Mouse (Mus musculus) thymus, postnatal 14 days (tissue): ENCODE results near the gene Kdsr.
"Not testable (repeated sequence)": the region's sequence is repeated elsewhere in the genome, so short reads cannot be mapped to it uniquely, and the experiment has no call there.

Source experiments
- DNase-seq: peaks from one replicate; pipeline ENCODE4 v3.0.0; 2021

Gene Kdsr

GRCm38 (mm10) chr1:106738092-106738491, 21.4 kb downstream of the Kdsr start:
- DNase-seq = peak; percentile 78

GRCm38 (mm10) chr1:106736211-106736610, 23.3 kb downstream of the Kdsr start:
- no peak for DNase-seq

- DNase-seq = peak; percentile 59
These were observed 23.9 kb downstream of the Kdsr start for GRCm38 (mm10) chr1:106735586-106735985.

GRCm38 (mm10) chr1:106722061-106722460, 37.5 kb downstream of the Kdsr start:
- no peak for DNase-seq

GRCm38 (mm10) chr1:106717736-106718135, 41.8 kb downstream of the Kdsr start:
- not testable (repeated sequence) for DNase-seq

- peak; percentile 84 for DNase-seq
These were observed 42.4 kb downstream of the Kdsr start for GRCm38 (mm10) chr1:106717071-106717601.

- no peak for DNase-seq
These were observed 43.4 kb downstream of the Kdsr start for GRCm38 (mm10) chr1:106716141-106716540.

GRCm38 (mm10) chr1:106715111-106716083, 44.1 kb downstream of the Kdsr start:
- DNase-seq = no peak

- DNase-seq = no peak
These were observed 45.0 kb downstream of the Kdsr start for GRCm38 (mm10) chr1:106714530-106714981.

GRCm38 (mm10) chr1:106713621-106714529, 45.7 kb downstream of the Kdsr start, which contains the start of gene Bcl2:
Gene Bcl2, minus strand, starts transcription at chr1:106714274.
- peak; percentile 87 for DNase-seq

- DNase-seq = peak; percentile 73
These were observed 47.2 kb downstream of the Kdsr start for GRCm38 (mm10) chr1:106712330-106712729.

GRCm38 (mm10) chr1:106711356-106712125, 48.0 kb downstream of the Kdsr start:
- DNase-seq = no peak

- DNase-seq = no peak
These were observed 49.3 kb downstream of the Kdsr start for GRCm38 (mm10) chr1:106710202-106710601.

GRCm38 (mm10) chr1:106707036-106707880, 52.3 kb downstream of the Kdsr start:
- DNase-seq = no peak

- no peak for DNase-seq
These were observed 56.3 kb downstream of the Kdsr start for GRCm38 (mm10) chr1:106703183-106703582.

GRCm38 (mm10) chr1:106702471-106703175, 56.9 kb downstream of the Kdsr start:
- no peak for DNase-seq

- no peak for DNase-seq
These were observed 58.9 kb downstream of the Kdsr start for GRCm38 (mm10) chr1:106700520-106701114.

- no peak for DNase-seq
These were observed 63.1 kb downstream of the Kdsr start for GRCm38 (mm10) chr1:106696472-106696871.

- no peak for DNase-seq
These were observed 63.9 kb downstream of the Kdsr start for GRCm38 (mm10) chr1:106695649-106696048.

GRCm38 (mm10) chr1:106694316-106694715, 65.2 kb downstream of the Kdsr start:
- no peak for DNase-seq
